Mouse (Mus musculus) small intestine, adult 2 months (tissue): ENCODE results near the gene Cpa2. TPM values are rescaled to one million over a fixed set of nuclear protein-coding genes. Genes with fewer than 3 reads are reported as not detected.
A peak's percentile ranks its signal among the peaks of the same experiment; 100 is the strongest.

Experiments used
- H3K27ac ChIP-seq: fragments of 200-500 bp; 2 replicates; pipeline ENCODE4 v1.5.1; 2012; ENCODE audit warnings: low read depth, low read length, control low read depth, inconsistent platforms; ENCODE audit not compliant: insufficient read depth
- H3K27me3 ChIP-seq: fragments of 200-500 bp; 2 replicates; pipeline ENCODE4 v1.6.1; 2012; ENCODE audit warnings: mild to moderate bottlenecking, moderate library complexity, low read length, inconsistent platforms; ENCODE audit not compliant: control insufficient read depth, insufficient read depth
- H3K36me3 ChIP-seq: fragments of 200-500 bp; 2 replicates; pipeline ENCODE4 v1.6.1; 2012; ENCODE audit warnings: mild to moderate bottlenecking, low read length, control low read depth, inconsistent platforms; ENCODE audit not compliant: control insufficient read depth, insufficient read depth
- H3K4me1 ChIP-seq: fragments of 200-500 bp; 2 replicates; pipeline ENCODE4 v1.6.1; 2012; ENCODE audit warnings: low read length, inconsistent platforms, mixed read lengths; ENCODE audit not compliant: control insufficient read depth, insufficient read depth, insufficient read length
- H3K4me3 ChIP-seq: fragments of 200-500 bp; 2 replicates; pipeline ENCODE4 v1.5.1; 2012; ENCODE audit warnings: low read depth, mild to moderate bottlenecking, control low read depth, inconsistent platforms, low read length, moderate library complexity
- CTCF ChIP-seq: fragments of 200-500 bp; IDR thresholded peaks from 2 replicates; pipeline ENCODE4 v1.5.1; 2012; ENCODE audit warnings: low read depth, mild to moderate bottlenecking, control low read depth, inconsistent platforms, low read length, moderate library complexity, mixed read lengths; ENCODE audit not compliant: insufficient replicate concordance, insufficient read length; ENCODE audit errors: extremely low read depth
- POLR2A ChIP-seq: fragments of 200-500 bp; IDR thresholded peaks from 2 replicates; pipeline ENCODE4 v1.6.1; 2012; ENCODE audit warnings: low read depth, mild to moderate bottlenecking, control low read depth, inconsistent platforms, low read length, moderate library complexity
- WGBS: fragments of 180-500 bp; shearing (Covaris S2); methylation state at CpG from one replicate; pipeline ENCODE4 v1.1.7; 2018; 5-methylcytosine and 5-hydroxymethylcytosine counted together
- polyA plus RNA-seq: library from polyadenylated mRNA; depleted of rRNA; stranded (reverse); fragments of >200 nt; gene quantifications from 2 replicates; pipeline ENCODE4 v1.2.3, GENCODE M21; 2012

Cpa2 gene
- polyA plus RNA-seq, 1 experiment: 0.90 TPM

DNA sequence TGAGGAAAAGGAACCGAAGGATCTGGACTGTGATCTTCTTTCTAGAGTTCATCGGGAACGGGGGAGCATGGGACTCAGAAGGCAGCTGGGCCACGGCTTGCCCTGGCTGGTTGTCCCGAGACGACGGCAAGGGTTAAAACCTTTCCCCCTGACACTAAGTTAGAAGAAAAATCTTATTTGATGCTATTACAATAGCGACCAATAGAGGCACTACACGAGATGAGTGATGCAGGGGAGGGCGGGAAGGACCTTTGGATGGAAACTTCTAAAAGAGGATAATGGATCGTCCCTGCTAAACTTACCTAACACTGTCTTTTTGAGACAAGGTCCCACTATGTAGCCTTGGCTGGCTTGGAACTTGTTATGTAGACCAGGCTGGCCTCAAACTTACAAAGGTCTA is 21.0 kb upstream of the Cpa2 start:
- H3K4me1 ChIP-seq: no peaks in the 10 kb centered on the region
- no peaks in the 10 kb centered on the region; the same call in 1 of the 2 replicates for H3K27me3 ChIP-seq
- TF ChIP-seq CTCF (no peak), POLR2A (no peak)
- no peak overlapping the region for H3K27ac ChIP-seq
- H3K36me3 ChIP-seq: no peaks in the 10 kb centered on the region
- WGBS: 57% methylated on average over 11 of the region's 11 CpGs
- no peak overlapping the region for H3K4me3 ChIP-seq

- WGBS: 74% methylated on average over 7 of the region's 7 CpGs
- no peak for TF ChIP-seq POLR2A
- no peak for TF ChIP-seq CTCF
- H3K27ac ChIP-seq: no peak overlapping the region
- no peaks in the 10 kb centered on the region for H3K4me1 ChIP-seq
- no peaks in the 10 kb centered on the region for H3K36me3 ChIP-seq
- no peaks in the 10 kb centered on the region; the same call in 1 of the 2 replicates for H3K27me3 ChIP-seq
- no peak overlapping the region for H3K4me3 ChIP-seq
These were observed 15.7 kb upstream of the Cpa2 start for GRCm38 (mm10) chr6:30525456-30526332.

DNA sequence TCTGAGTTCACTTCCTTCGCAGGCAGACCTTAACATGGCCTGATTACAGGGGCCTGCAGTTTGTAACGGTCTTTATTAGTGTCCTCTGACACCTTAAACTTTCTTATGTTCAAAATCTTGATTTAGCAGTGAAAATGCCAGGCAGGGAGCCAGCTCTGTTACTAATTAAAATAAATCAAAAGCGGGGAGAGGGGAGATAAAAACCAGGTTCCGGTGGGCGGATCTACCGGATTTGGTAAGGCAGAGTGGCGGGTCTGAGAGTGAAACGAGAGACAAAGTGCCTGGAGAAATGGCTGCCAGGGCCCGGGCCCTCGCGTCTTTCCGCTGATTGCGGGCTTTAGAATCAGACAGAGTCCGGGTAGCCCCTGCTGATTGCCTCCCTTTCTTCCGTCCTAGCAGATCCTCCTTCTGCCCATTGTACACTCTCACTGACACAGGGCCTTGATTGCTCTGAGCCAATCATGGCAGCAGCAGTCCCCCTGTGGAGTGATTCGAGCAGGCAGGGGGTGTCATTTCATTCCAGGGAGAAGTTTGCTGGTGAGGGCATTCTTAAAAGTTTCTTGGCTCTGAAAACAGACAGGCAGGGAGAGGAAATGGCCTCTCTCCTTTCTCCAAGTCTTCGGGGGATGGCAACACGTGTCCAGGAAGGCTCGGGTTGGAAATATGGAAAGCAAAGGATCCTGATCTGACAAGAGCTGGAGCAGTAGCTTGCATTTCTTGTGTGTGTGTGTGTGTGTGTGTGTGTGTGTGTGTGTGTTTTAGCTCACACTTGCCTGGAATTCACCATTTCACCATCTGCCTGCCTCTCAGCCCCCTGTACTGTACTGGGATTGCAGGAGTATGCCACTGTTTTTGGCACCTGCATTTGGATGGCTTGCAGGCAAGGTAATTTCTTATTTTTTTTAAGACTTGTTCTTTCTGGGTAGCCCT is 14.5 kb upstream of the Cpa2 start:
- no peak overlapping the region for H3K27ac ChIP-seq
- 57% methylated on average over 19 of the region's 19 CpGs for WGBS
- H3K27me3 ChIP-seq: no peaks in the 10 kb centered on the region; the same call in 1 of the 2 replicates
- TF ChIP-seq POLR2A (no peak), CTCF (no peak)
- no peaks in the 10 kb centered on the region for H3K4me1 ChIP-seq
- H3K4me3 ChIP-seq: no peak overlapping the region
- H3K36me3 ChIP-seq: no peaks in the 10 kb centered on the region

- H3K27ac ChIP-seq: no peak overlapping the region
These were observed 12.6 kb upstream of the Cpa2 start for GRCm38 (mm10) chr6:30528800-30529199.

GRCm38 (mm10) chr6:30535340-30535739 is 6.0 kb upstream of the Cpa2 start:
- Histone ChIP-seq H3K36me3 (no peaks in the 10 kb centered on the region), H3K27me3 (no peaks in the 10 kb centered on the region), H3K27ac (no peak overlapping the region), H3K4me3 (no peak overlapping the region), H3K4me1 (no peaks in the 10 kb centered on the region)
- 25% methylated on average over 3 of the region's 3 CpGs for WGBS
- TF ChIP-seq CTCF (peak; percentile 85; the same call in 1 of the 2 replicates), POLR2A (no peak)

More at GRCm38 (mm10) chr6:30528800-30529199, 12.6 kb upstream of the Cpa2 start:
- Histone ChIP-seq H3K4me1 (no peaks in the 10 kb centered on the region), H3K4me3 (no peak overlapping the region), H3K36me3 (no peaks in the 10 kb centered on the region), H3K27me3 (no peaks in the 10 kb centered on the region; the same call in 1 of the 2 replicates)
- 72% methylated on average over 6 of the region's 6 CpGs for WGBS
- TF ChIP-seq POLR2A: no peak
- no peak for TF ChIP-seq CTCF

- Histone ChIP-seq H3K27me3 (no peaks in the 10 kb centered on the region), H3K27ac (no peak overlapping the region), H3K4me3 (no peak overlapping the region), H3K36me3 (no peaks in the 10 kb centered on the region), H3K4me1 (no peaks in the 10 kb centered on the region)
- 76% methylated on average over 10 of the region's 10 CpGs for WGBS
- no peak for TF ChIP-seq CTCF
- TF ChIP-seq POLR2A: no peak
These were observed 3.1 kb upstream of the Cpa2 start for GRCm38 (mm10) chr6:30538240-30538639.
